Mouse (Mus musculus) testis, adult 2 months (tissue): ENCODE measurements around the gene Dlgap3.

ENCODE experiments used
- CTCF ChIP-seq: fragments of 200-500 bp; IDR thresholded peaks from 2 replicates; pipeline ENCODE4 v1.5.1; 2012; ENCODE audit warnings: low read depth, mild to moderate bottlenecking, inconsistent platforms, low read length, moderate library complexity; ENCODE audit not compliant: control insufficient read depth, insufficient read depth, insufficient replicate concordance
- POLR2A ChIP-seq: fragments of 200-500 bp; IDR thresholded peaks from 2 replicates; pipeline ENCODE4 v1.6.1; 2012; ENCODE audit warnings: low read depth, mild to moderate bottlenecking, inconsistent platforms, low read length, moderate library complexity; ENCODE audit not compliant: control insufficient read depth

- TF ChIP-seq POLR2A (no peak), CTCF (no peak)
Observed at GRCm38 (mm10) chr4:127153345-127153744, 15.7 kb upstream of the Dlgap3 start.
